Mouse (Mus musculus): Measurements from ENCODE around the gene Pxk.
"Not testable (repeated sequence)": the region's sequence is repeated elsewhere in the genome, so short reads cannot be mapped to it uniquely, and the experiment has no call there.

The Pxk gene

GRCm38 (mm10) chr14:8102676-8103075, 4.7 kb downstream of the Pxk start:
- DNase-seq (ENCODE audit: low spot score): no peak

- DNase-seq (ENCODE audit: low spot score): no peak
Measured at GRCm38 (mm10) chr14:8108047-8108446, 10.0 kb downstream of the Pxk start.

GRCm38 (mm10) chr14:8108976-8109375, 11.0 kb downstream of the Pxk start:
- DNase-seq (ENCODE audit: low spot score): no peak

- no peak for DNase-seq (ENCODE audit: low spot score)
Measured at GRCm38 (mm10) chr14:8111545-8111944, 13.5 kb downstream of the Pxk start.

- no peak for DNase-seq (ENCODE audit: low spot score)
Measured at GRCm38 (mm10) chr14:8112036-8112435, 14.0 kb downstream of the Pxk start.

GRCm38 (mm10) chr14:8113616-8114015, 15.6 kb downstream of the Pxk start:
- DNase-seq (ENCODE audit: low spot score): no peak

GRCm38 (mm10) chr14:8114306-8114705, 16.3 kb downstream of the Pxk start:
- DNase-seq (ENCODE audit: low spot score): no peak

GRCm38 (mm10) chr14:8114756-8115155, 16.7 kb downstream of the Pxk start:
- DNase-seq (ENCODE audit: low spot score): no peak

- DNase-seq (ENCODE audit: low spot score): no peak
Measured at GRCm38 (mm10) chr14:8115772-8116171, 17.8 kb downstream of the Pxk start.

GRCm38 (mm10) chr14:8117371-8117770, 19.4 kb downstream of the Pxk start:
- DNase-seq (ENCODE audit: low spot score): no peak

- DNase-seq (ENCODE audit: low spot score): no peak
Measured at GRCm38 (mm10) chr14:8119454-8119853, 21.4 kb downstream of the Pxk start.

- no peak for DNase-seq (ENCODE audit: low spot score)
Measured at GRCm38 (mm10) chr14:8119904-8120303, 21.9 kb downstream of the Pxk start.

GRCm38 (mm10) chr14:8123141-8123540, 25.1 kb downstream of the Pxk start:
- no peak for DNase-seq (ENCODE audit: low spot score)

- not testable (repeated sequence) for DNase-seq (ENCODE audit: low spot score)
Measured at GRCm38 (mm10) chr14:8123611-8124010, 25.6 kb downstream of the Pxk start.

- DNase-seq (ENCODE audit: low spot score): no peak
Measured at GRCm38 (mm10) chr14:8124046-8124881, 26.3 kb downstream of the Pxk start.

- no peak for DNase-seq (ENCODE audit: low spot score)
Measured at GRCm38 (mm10) chr14:8127971-8128370, 30.0 kb downstream of the Pxk start.

GRCm38 (mm10) chr14:8132789-8133188, 34.8 kb downstream of the Pxk start:
- no peak for DNase-seq (ENCODE audit: low spot score)

GRCm38 (mm10) chr14:8134234-8134633, 36.2 kb downstream of the Pxk start:
- no peak for DNase-seq (ENCODE audit: low spot score)

- no peak for DNase-seq (ENCODE audit: low spot score)
Measured at GRCm38 (mm10) chr14:8135130-8135529, 37.1 kb downstream of the Pxk start.

GRCm38 (mm10) chr14:8139724-8140710, 42.0 kb downstream of the Pxk start:
- no peak for DNase-seq (ENCODE audit: low spot score)

- no peak for DNase-seq (ENCODE audit: low spot score)
Measured at GRCm38 (mm10) chr14:8141131-8141530, 43.1 kb downstream of the Pxk start.

GRCm38 (mm10) chr14:8145594-8146558, 47.9 kb downstream of the Pxk start:
- DNase-seq (ENCODE audit: low spot score): no peak
